In genomic region chr8:34392981-34393828, GRCm38 (mm10) we compare ENCODE assay signal across 9 mouse cellular contexts.
DNase-seq lines count a peak whose midpoint lies in the region; ATAC-seq lines count a peak whose summit lies in the region.
"Had no signal": no experiment of that assay in that cellular context is flagged by ENCODE, and none has a peak within 500 bp of the region (broad histone marks: within the 10 kb centered on the region; RNA-seq: fewer than 3 reads in every experiment).

No protein-coding gene starts in this region.

- H3K4me1 ChIP-seq in forebrain, embryonic 12.5 days, result peaks cover 31% of the 10 kb centered on the region
- H3K4me1 ChIP-seq in midbrain, embryonic 12.5 days, result peaks cover 28% of the 10 kb centered on the region

- peak; percentile 78 to 81 for DNase-seq in cerebellum, adult 18-20 months
- DNase-seq in layer of hippocampus, adult 11-12 months (ENCODE audit: low spot score), result peak; percentile 76
- no peak for DNase-seq in testis, postnatal 10 days (ENCODE audit: low spot score)
- no peak for DNase-seq in spleen, adult 18-20 months
- no peak for DNase-seq in adrenal gland, postnatal 25 days
- DNase-seq: lung, embryonic 14.5 days had no signal

- 86% methylated on average over 15 of the region's 15 CpGs for WGBS in forebrain, embryonic 12.5 days
- 88% methylated on average over 15 of the region's 15 CpGs for WGBS in midbrain, embryonic 12.5 days

- H3K4me3 ChIP-seq in forebrain, embryonic 12.5 days (replicated peaks), result no peak overlapping the region
- H3K4me3 ChIP-seq in midbrain, embryonic 12.5 days, result no peak overlapping the region

- ATAC-seq in forebrain, embryonic 12.5 days (ENCODE audit: low FRiP score), result no peak
- ATAC-seq in midbrain, embryonic 12.5 days (ENCODE audit: low FRiP score, low read depth), result no peak
- no peak for ATAC-seq in megakaryocyte progenitor cell, adult 5-6 weeks (replicated peaks; ENCODE audit: poor library complexity)

- H3K4me2 ChIP-seq in forebrain, embryonic 12.5 days, result no peak overlapping the region
- no peak overlapping the region for H3K4me2 ChIP-seq in midbrain, embryonic 12.5 days (replicated peaks)
- H3K4me2 ChIP-seq: lung, embryonic 14.5 days had no signal

- H3K9me3 ChIP-seq in forebrain, embryonic 12.5 days, result no peaks in the 10 kb centered on the region
- H3K9me3 ChIP-seq in midbrain, embryonic 12.5 days, result no peaks in the 10 kb centered on the region

- H3K27ac ChIP-seq in forebrain, embryonic 12.5 days, result peak overlapping the region; percentile 63
- H3K27ac ChIP-seq in midbrain, embryonic 12.5 days (replicated peaks), result 0 out of 2 replicates have a peak overlapping the region, but pooled peaks have one; percentile 22

- no peaks in the 10 kb centered on the region for H3K36me3 ChIP-seq in forebrain, embryonic 12.5 days (replicated peaks)
- H3K36me3 ChIP-seq in midbrain, embryonic 12.5 days, result no peaks in the 10 kb centered on the region

- no peak overlapping the region for H3K9ac ChIP-seq in forebrain, embryonic 12.5 days
- no peak overlapping the region for H3K9ac ChIP-seq in midbrain, embryonic 12.5 days (replicated peaks)
- H3K9ac ChIP-seq: lung, embryonic 14.5 days had no signal

- H3K27me3 ChIP-seq in forebrain, embryonic 12.5 days, result no peaks in the 10 kb centered on the region
- no peaks in the 10 kb centered on the region for H3K27me3 ChIP-seq in midbrain, embryonic 12.5 days

Comparison
In these comparisons a context has a peak if more than half of its experiments do, and no peak if none do; other contexts are left out.
1. DNase-seq: peak in cerebellum, adult 18-20 months (2 of 2) and layer of hippocampus, adult 11-12 months (single experiment); none in testis, postnatal 10 days (single experiment), spleen, adult 18-20 months (0 of 2) and adrenal gland, postnatal 25 days (single experiment).